Mouse (Mus musculus) heart, adult 18-20 months (tissue): ENCODE data around the gene Wdfy3. TPM values are rescaled to one million over a fixed set of nuclear protein-coding genes. Genes with fewer than 3 reads are reported as not detected.
"Not testable (repeated sequence)": the region's sequence is repeated elsewhere in the genome, so short reads cannot be mapped to it uniquely, and the experiment has no call there.

Experiments used
- DNase-seq, 2 experiments: peaks; one replicate each; pipeline ENCODE4 v3.0.0; 2021 to 2022; ENCODE audit warnings: mixed read lengths in 1 of 2
- total RNA-seq, 2 experiments: library from RNA; stranded (reverse); gene quantifications; 2 replicates each; pipeline ENCODE4 v1.2.3; 2021

The Wdfy3 gene
- total RNA-seq, 2 experiments from 2014 or later: 27.1 to 30.2 TPM

GRCm38 (mm10) chr5:101887989-101888388 lies 181.7 kb downstream of the Wdfy3 start:
- DNase-seq: no peak

- DNase-seq: no peak
Observed at GRCm38 (mm10) chr5:101885039-101885438, 184.7 kb downstream of the Wdfy3 start.

GRCm38 (mm10) chr5:101882191-101882590 lies 187.5 kb downstream of the Wdfy3 start:
- no peak for DNase-seq

GRCm38 (mm10) chr5:101879914-101880313 lies 189.8 kb downstream of the Wdfy3 start:
- no peak for DNase-seq

GRCm38 (mm10) chr5:101878403-101878802 lies 191.3 kb downstream of the Wdfy3 start:
- peak in 1 of 2 experiments; percentile 11 for DNase-seq

- no peak for DNase-seq
Observed at GRCm38 (mm10) chr5:101876185-101876584, 193.5 kb downstream of the Wdfy3 start.

- DNase-seq: no peak
Observed at GRCm38 (mm10) chr5:101866722-101867121, 203.0 kb downstream of the Wdfy3 start.

- no peak for DNase-seq
Observed at GRCm38 (mm10) chr5:101863946-101864345, 205.8 kb downstream of the Wdfy3 start.

- DNase-seq: no peak
Observed at GRCm38 (mm10) chr5:101862651-101863050, 207.1 kb downstream of the Wdfy3 start.

- DNase-seq: no peak
Observed at GRCm38 (mm10) chr5:101861786-101862571, 207.7 kb downstream of the Wdfy3 start.

GRCm38 (mm10) chr5:101858891-101859436 lies 210.8 kb downstream of the Wdfy3 start:
- DNase-seq: no peak

GRCm38 (mm10) chr5:101855475-101855874 lies 214.2 kb downstream of the Wdfy3 start:
- no peak for DNase-seq

- no peak for DNase-seq
Observed at GRCm38 (mm10) chr5:101854667-101855066, 215.1 kb downstream of the Wdfy3 start.

- DNase-seq: no peak
Observed at GRCm38 (mm10) chr5:101854100-101854499, 215.6 kb downstream of the Wdfy3 start.

GRCm38 (mm10) chr5:101852116-101852680 lies 217.5 kb downstream of the Wdfy3 start:
- no peak for DNase-seq

GRCm38 (mm10) chr5:101851133-101851532 lies 218.6 kb downstream of the Wdfy3 start:
- DNase-seq: no peak

GRCm38 (mm10) chr5:101847762-101848161 lies 222.0 kb downstream of the Wdfy3 start:
- no peak for DNase-seq

- DNase-seq: no peak
Observed at GRCm38 (mm10) chr5:101847323-101847722, 222.4 kb downstream of the Wdfy3 start.

GRCm38 (mm10) chr5:101845930-101846329 lies 223.8 kb downstream of the Wdfy3 start:
- no peak for DNase-seq

- no peak for DNase-seq
Observed at GRCm38 (mm10) chr5:101845011-101845410, 224.7 kb downstream of the Wdfy3 start.

GRCm38 (mm10) chr5:101840476-101840875 lies 229.2 kb downstream of the Wdfy3 start:
- DNase-seq: no peak

- not testable (repeated sequence) for DNase-seq
Observed at GRCm38 (mm10) chr5:101837605-101838004, 232.1 kb downstream of the Wdfy3 start.

- no peak for DNase-seq
Observed at GRCm38 (mm10) chr5:101836221-101836620, 233.5 kb downstream of the Wdfy3 start.

- no peak for DNase-seq
Observed at GRCm38 (mm10) chr5:101833875-101834274, 235.8 kb downstream of the Wdfy3 start.
